7 mouse cellular contexts compared by ENCODE assay signal in genomic region chr6:4600085-4600657, GRCm38 (mm10). TPM values are rescaled to one million over a fixed set of nuclear protein-coding genes. Genes with fewer than 3 reads are reported as not detected.
DNase-seq lines count a peak whose midpoint lies in the region; ATAC-seq and TF ChIP-seq lines count a peak whose summit lies in the region.

No protein-coding gene starts in this region.

- no peaks in the 10 kb centered on the region for H3K9me3 ChIP-seq in forebrain, embryonic 13.5 days (replicated peaks)
- H3K9me3 ChIP-seq in liver, embryonic 12.5 days (replicated peaks): no peaks in the 10 kb centered on the region
- H3K9me3 ChIP-seq in stomach, postnatal 0 days (ENCODE audit: control insufficient read depth, low read length): no peaks in the 10 kb centered on the region

- peak overlapping the region; percentile 89 for H3K4me2 ChIP-seq in forebrain, embryonic 13.5 days
- peak overlapping the region; percentile 93 for H3K4me2 ChIP-seq in liver, embryonic 12.5 days
- H3K4me2 ChIP-seq in stomach, postnatal 0 days (replicated peaks; ENCODE audit: low read depth): peak overlapping the region; percentile 94

- no peak for TF ChIP-seq EP300 in stomach, postnatal 0 days (optimal IDR thresholded peaks at IDR 0.05)

- ATAC-seq in CD4-positive, CD25-positive, alpha-beta regulatory T cell, adult 4 months: peak; percentile 9
- peak; percentile 22 for ATAC-seq in forebrain, embryonic 13.5 days
- ATAC-seq in liver, embryonic 12.5 days: peak; percentile 9; the same call in 1 of the 2 replicates
- peak; percentile 30 for ATAC-seq in stomach, postnatal 0 days (ENCODE audit: low FRiP score, low TSS enrichment)

- no peaks in the 10 kb centered on the region for H3K36me3 ChIP-seq in forebrain, embryonic 13.5 days (ENCODE audit: poor library complexity, severe bottlenecking)
- no peaks in the 10 kb centered on the region for H3K36me3 ChIP-seq in liver, embryonic 12.5 days
- H3K36me3 ChIP-seq in stomach, postnatal 0 days (ENCODE audit: control insufficient read depth, insufficient read depth, low read length): no peaks in the 10 kb centered on the region

- H3K27ac ChIP-seq in forebrain, embryonic 13.5 days: peak overlapping the region; percentile 93
- peak overlapping the region; percentile 86 for H3K27ac ChIP-seq in liver, embryonic 12.5 days
- H3K27ac ChIP-seq in stomach, postnatal 0 days (replicated peaks): peak overlapping the region; percentile 97

- TF ChIP-seq CTCF in stomach, postnatal 0 days (IDR thresholded peaks at IDR 0.05; ENCODE audit: low read depth): no peak

- no peaks in the 10 kb centered on the region for H3K27me3 ChIP-seq in forebrain, embryonic 13.5 days
- no peaks in the 10 kb centered on the region for H3K27me3 ChIP-seq in liver, embryonic 12.5 days (replicated peaks)
- no peaks in the 10 kb centered on the region for H3K27me3 ChIP-seq in stomach, postnatal 0 days (ENCODE audit: control insufficient read depth, insufficient read depth, low read length)

- 35% methylated on average over 7 of the region's 7 CpGs for WGBS in forebrain, embryonic 13.5 days
- WGBS in liver, embryonic 12.5 days (ENCODE audit: insufficient replicate concordance): 29% methylated on average over 7 of the region's 7 CpGs
- WGBS in stomach, postnatal 0 days: 11% methylated on average over 7 of the region's 7 CpGs

- peak overlapping the region; percentile 70 for H3K4me3 ChIP-seq in forebrain, embryonic 13.5 days
- H3K4me3 ChIP-seq in liver, embryonic 12.5 days: peak overlapping the region; percentile 81
- H3K4me3 ChIP-seq in stomach, postnatal 0 days (ENCODE audit: low read depth, low read length): peak overlapping the region; percentile 87

- peak; percentile 52 for DNase-seq in 3T3-L1 (ENCODE audit: low read depth, low spot score)
- DNase-seq in stomach, postnatal 0 days (ENCODE audit: low spot score): no peak
- no peak for DNase-seq in retina, embryonic 14.5 days (ENCODE audit: low spot score)
- no peak for DNase-seq in layer of hippocampus, postnatal 10 days (ENCODE audit: low spot score in 2 of 2)

- H3K9ac ChIP-seq in forebrain, embryonic 13.5 days: peak overlapping the region; percentile 96
- peak overlapping the region; percentile 92 for H3K9ac ChIP-seq in liver, embryonic 12.5 days
- peak overlapping the region; percentile 100 for H3K9ac ChIP-seq in stomach, postnatal 0 days (ENCODE audit: low read length)

- H3K4me1 ChIP-seq in forebrain, embryonic 13.5 days: peaks cover 33% of the 10 kb centered on the region
- H3K4me1 ChIP-seq in liver, embryonic 12.5 days: peaks cover 27% of the 10 kb centered on the region
- H3K4me1 ChIP-seq in stomach, postnatal 0 days (replicated peaks; ENCODE audit: control insufficient read depth, insufficient read depth): peaks cover 3% of the 10 kb centered on the region; the same call in 1 of the 2 replicates

RNA-seq across cellular contexts. Expression of gene Casd1, which starts 0.5 kb away (rescaled TPM):
- 10 to 100 TPM; 10.1 to 12.2 TPM for polyA plus RNA-seq in CD4-positive, CD25-positive, alpha-beta regulatory T cell, adult 4 months (2017; shearing (Covaris generic))
- 31.9 and 32.4 TPM in 2 replicates for polyA plus RNA-seq in forebrain, embryonic 13.5 days (2015; fragmentation: Nextera tagmentation; extraction: Ambion mirVana)
- polyA plus RNA-seq in liver, embryonic 12.5 days (2016; fragmentation: Nextera tagmentation; extraction: Ambion mirVana): 17.4 and 18.1 TPM in 2 replicates
- 9.5 and 9.7 TPM in 2 replicates for polyA plus RNA-seq in stomach, postnatal 0 days (2015; fragmentation: Nextera tagmentation; extraction: Ambion mirVana)
- total RNA-seq in layer of hippocampus, postnatal 10 days (2021): 10 to 100 TPM; 48.5 to 57.9 TPM
